Mouse (Mus musculus) intestine, embryonic 16.5 days (tissue): ENCODE measurements around the gene Adrb1. TPM values are rescaled to one million over a fixed set of nuclear protein-coding genes. Genes with fewer than 3 reads are reported as not detected.
"Not testable (repeated sequence)": the region's sequence is repeated elsewhere in the genome, so short reads cannot be mapped to it uniquely, and the experiment has no call there.

Experiments
- ATAC-seq: fragments of 200-750 bp; cut with Nextera tagmentation; 2 replicates; pipeline ENCODE4 v1.8.0; 2017; ENCODE audit warnings: moderate TSS enrichment, moderate library complexity
- H3K27ac ChIP-seq: fragments of 300-500 bp; sonication (generic); 2 replicates; pipeline ENCODE4 v1.5.1; 2014; ENCODE audit warnings: mild to moderate bottlenecking, low read length
- H3K27me3 ChIP-seq: fragments of 300-500 bp; sonication (generic); replicated peaks from 2 replicates; pipeline ENCODE4 v1.6.1; 2014; ENCODE audit warnings: low read length, control low read depth, mixed read lengths; ENCODE audit not compliant: control insufficient read depth, insufficient read depth
- H3K36me3 ChIP-seq: fragments of 300-500 bp; sonication (generic); 2 replicates; pipeline ENCODE4 v1.6.1; 2014; ENCODE audit warnings: low read length, control low read depth; ENCODE audit not compliant: control insufficient read depth, insufficient read depth
- H3K4me1 ChIP-seq: fragments of 300-500 bp; sonication (generic); 2 replicates; pipeline ENCODE4 v1.6.1; 2014; ENCODE audit warnings: low read length, control low read depth, mixed read lengths; ENCODE audit not compliant: control insufficient read depth, insufficient read depth
- H3K4me2 ChIP-seq: fragments of 300-500 bp; sonication (generic); 2 replicates; pipeline ENCODE4 v1.6.1; 2014; ENCODE audit warnings: low read depth, low read length, control low read depth
- H3K4me3 ChIP-seq: fragments of 300-500 bp; sonication (generic); 2 replicates; pipeline ENCODE4 v1.5.1; 2014; ENCODE audit warnings: mild to moderate bottlenecking, low read length
- H3K9ac ChIP-seq: fragments of 300-500 bp; sonication (generic); 2 replicates; pipeline ENCODE4 v1.6.1; 2014; ENCODE audit warnings: low read depth, low read length
- H3K9me3 ChIP-seq: fragments of 300-500 bp; sonication (generic); 2 replicates; pipeline ENCODE4 v1.6.1; 2016; ENCODE audit warnings: low read length, control low read depth; ENCODE audit not compliant: control insufficient read depth
- WGBS: fragments of 180-500 bp; shearing (Covaris S2); extraction: QIAGEN DNeasy Blood & Tissue Kit; methylation state at CpG from one replicate; pipeline ENCODE4 v1.1.7; 2014; 5-methylcytosine and 5-hydroxymethylcytosine counted together
- polyA plus RNA-seq: library from polyadenylated mRNA; unstranded; fragments of >200 nt; fragmentation: Nextera tagmentation; extraction: Ambion mirVana; gene quantifications from 2 replicates; pipeline ENCODE4 v1.2.1, GENCODE M21; 2015

Gene Adrb1
- polyA plus RNA-seq, 1 experiment from 2014 or later: 0.35 TPM

DNA sequence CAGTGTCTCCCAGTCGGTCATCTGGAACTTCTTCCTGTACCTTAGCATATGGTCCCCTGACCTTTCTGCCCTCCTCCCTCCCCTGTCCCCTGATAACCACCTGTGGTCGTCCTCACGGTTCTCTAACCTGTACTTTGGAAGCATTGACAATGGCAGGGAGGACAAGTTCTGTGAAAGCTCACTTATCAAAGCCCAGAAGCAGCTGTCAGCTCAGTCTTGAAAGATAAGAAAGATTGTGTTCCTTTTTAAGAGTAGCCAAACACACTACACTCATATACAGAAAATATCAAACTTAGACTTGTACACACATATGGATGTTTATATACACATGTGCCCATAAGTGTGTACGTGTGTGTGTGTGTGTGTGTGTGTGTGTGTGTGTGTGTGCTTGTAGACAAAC lies 13.7 kb downstream of the Adrb1 start:
- no peak overlapping the region for H3K9ac ChIP-seq
- H3K9me3 ChIP-seq: no peaks in the 10 kb centered on the region
- no peak overlapping the region for H3K27ac ChIP-seq
- no peak overlapping the region for H3K4me3 ChIP-seq
- no peak overlapping the region for H3K4me2 ChIP-seq
- no peaks in the 10 kb centered on the region for H3K4me1 ChIP-seq
- no peak for ATAC-seq
- H3K36me3 ChIP-seq: no peaks in the 10 kb centered on the region
- whole genome bisulfite sequencing: 44% methylated on average over 4 of the region's 4 CpGs
- H3K27me3 ChIP-seq: no peaks in the 10 kb centered on the region

GRCm38 (mm10) chr19:56736287-56736686 lies 14.3 kb downstream of the Adrb1 start:
- WGBS: 63% methylated on average over 5 of the region's 5 CpGs

DNA sequence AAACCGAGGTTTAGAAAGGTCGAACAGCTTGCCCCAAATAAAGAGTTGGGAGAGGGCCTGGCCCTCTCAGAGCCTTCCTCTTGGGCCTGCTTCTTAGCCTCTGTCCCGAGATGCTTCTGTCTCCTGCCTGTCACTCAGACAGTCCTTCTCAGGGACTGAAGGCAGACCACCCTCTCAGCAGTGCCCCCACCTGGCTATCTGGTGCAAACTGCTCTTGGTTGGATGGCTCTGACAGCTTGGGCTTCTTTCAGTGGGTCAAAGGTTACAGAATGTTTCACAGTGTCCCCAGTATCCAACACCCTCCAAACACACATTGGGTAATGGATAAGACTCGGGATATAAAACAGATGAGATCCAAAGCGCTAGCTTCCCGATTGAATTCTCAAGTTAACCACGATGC lies 23.1 kb downstream of the Adrb1 start:
- Histone ChIP-seq H3K4me1 (no peaks in the 10 kb centered on the region), H3K9ac (no peak overlapping the region), H3K4me2 (no peak overlapping the region), H3K9me3 (no peaks in the 10 kb centered on the region), H3K36me3 (no peaks in the 10 kb centered on the region), H3K4me3 (no peak overlapping the region), H3K27ac (no peak overlapping the region), H3K27me3 (no peaks in the 10 kb centered on the region)
- WGBS: 75% methylated on average over 7 of the region's 7 CpGs
- ATAC-seq: no peak

More at GRCm38 (mm10) chr19:56736287-56736686, 14.3 kb downstream of the Adrb1 start:
- H3K27me3 ChIP-seq: no peaks in the 10 kb centered on the region
- no peak overlapping the region for H3K4me3 ChIP-seq
- no peaks in the 10 kb centered on the region for H3K36me3 ChIP-seq
- H3K4me1 ChIP-seq: no peaks in the 10 kb centered on the region
- no peak for ATAC-seq
- H3K9ac ChIP-seq: no peak overlapping the region
- H3K9me3 ChIP-seq: no peaks in the 10 kb centered on the region
- no peak overlapping the region for H3K27ac ChIP-seq
- H3K4me2 ChIP-seq: no peak overlapping the region

DNA sequence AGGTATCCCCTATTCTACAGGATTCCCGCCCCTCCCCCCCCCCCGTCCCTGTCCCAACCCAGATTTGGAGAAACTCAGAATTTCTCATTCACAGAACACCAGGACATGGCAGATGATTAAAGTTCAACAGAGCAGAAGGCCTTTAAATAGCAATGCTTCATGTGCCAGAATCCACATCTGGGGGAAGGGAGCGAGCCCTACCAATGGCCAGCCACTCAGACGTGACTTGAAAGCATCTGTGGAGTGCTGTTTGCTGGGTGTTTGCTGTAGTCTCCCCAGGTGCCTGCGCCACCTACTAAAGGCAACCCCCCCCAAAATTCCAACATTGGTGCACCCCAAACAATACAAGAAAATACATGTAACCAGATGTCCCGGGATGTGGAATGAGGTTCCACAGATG lies 23.5 kb downstream of the Adrb1 start:
- Histone ChIP-seq H3K9ac (no peak overlapping the region), H3K27me3 (no peaks in the 10 kb centered on the region), H3K9me3 (no peaks in the 10 kb centered on the region), H3K4me3 (no peak overlapping the region), H3K27ac (no peak overlapping the region), H3K4me2 (no peak overlapping the region), H3K36me3 (no peaks in the 10 kb centered on the region), H3K4me1 (no peaks in the 10 kb centered on the region)
- no peak for ATAC-seq
- WGBS: 74% methylated on average over 6 of the region's 6 CpGs

DNA sequence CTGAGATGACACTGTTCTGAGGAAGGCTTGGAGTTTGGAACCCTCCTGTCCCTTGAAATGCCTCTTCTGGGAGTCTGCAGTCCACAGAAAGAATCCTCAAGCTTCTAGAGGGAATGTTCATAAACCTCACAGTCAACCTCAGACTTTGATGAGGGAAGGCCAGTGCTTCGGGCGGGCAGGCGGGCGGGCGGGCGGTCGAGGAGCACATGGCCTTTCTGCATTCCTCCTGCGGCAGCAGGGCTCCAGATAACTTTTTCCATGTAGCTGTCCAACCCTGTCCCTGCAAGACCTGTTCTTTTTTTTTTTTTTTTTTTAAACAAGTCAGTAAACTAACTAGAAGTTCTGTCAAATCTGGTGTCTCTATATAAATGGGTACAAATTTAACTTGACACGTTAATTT lies 24.6 kb downstream of the Adrb1 start:
- Histone ChIP-seq H3K4me3 (no peak overlapping the region), H3K36me3 (no peaks in the 10 kb centered on the region), H3K27me3 (no peaks in the 10 kb centered on the region), H3K27ac (no peak overlapping the region), H3K9me3 (no peaks in the 10 kb centered on the region), H3K9ac (no peak overlapping the region), H3K4me2 (no peak overlapping the region), H3K4me1 (no peaks in the 10 kb centered on the region)
- WGBS: 80% methylated on average over 9 of the region's 9 CpGs
- ATAC-seq: no peak

GRCm38 (mm10) chr19:56747878-56748277 lies 25.9 kb downstream of the Adrb1 start:
- ATAC-seq: no peak
- Histone ChIP-seq H3K9ac (no peak overlapping the region), H3K4me1 (no peaks in the 10 kb centered on the region), H3K9me3 (no peaks in the 10 kb centered on the region), H3K4me2 (no peak overlapping the region), H3K4me3 (no peak overlapping the region), H3K27me3 (no peaks in the 10 kb centered on the region), H3K36me3 (no peaks in the 10 kb centered on the region), H3K27ac (no peak overlapping the region)
- 71% methylated on average over 10 of the region's 10 CpGs for WGBS

DNA sequence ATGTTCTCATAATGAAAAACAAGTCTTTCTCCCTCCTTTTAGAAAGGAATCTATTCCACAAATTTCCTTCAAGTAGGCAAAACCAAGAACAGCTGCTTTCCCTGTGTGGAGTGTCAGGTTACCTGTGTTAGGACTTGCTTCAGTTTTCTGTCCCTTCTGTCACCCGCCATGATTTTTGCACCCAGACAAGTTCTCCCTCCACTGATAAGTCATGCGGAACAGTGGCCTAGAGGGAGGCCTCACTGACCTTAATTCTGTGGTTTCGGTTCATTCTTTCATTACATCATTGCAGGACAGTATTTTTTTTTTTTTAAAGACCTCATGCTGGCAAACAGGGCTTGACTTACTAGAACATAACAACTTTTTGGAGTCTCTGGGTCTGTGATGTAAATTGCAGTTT lies 27.3 kb downstream of the Adrb1 start:
- Histone ChIP-seq H3K4me3 (no peak overlapping the region), H3K4me2 (no peak overlapping the region), H3K4me1 (no peaks in the 10 kb centered on the region), H3K36me3 (no peaks in the 10 kb centered on the region), H3K27ac (no peak overlapping the region), H3K27me3 (no peaks in the 10 kb centered on the region), H3K9ac (no peak overlapping the region), H3K9me3 (no peaks in the 10 kb centered on the region)
- ATAC-seq: no peak
- 59% methylated on average over 3 of the region's 3 CpGs for whole genome bisulfite sequencing

- ATAC-seq: no peak
- no peak overlapping the region for H3K4me3 ChIP-seq
- no peaks in the 10 kb centered on the region for H3K4me1 ChIP-seq
- no peak overlapping the region for H3K4me2 ChIP-seq
- H3K36me3 ChIP-seq: no peaks in the 10 kb centered on the region
- no peak overlapping the region for H3K27ac ChIP-seq
- no peaks in the 10 kb centered on the region for H3K27me3 ChIP-seq
- WGBS: 57% methylated on average over 4 of the region's 4 CpGs
- no peak overlapping the region for H3K9ac ChIP-seq
- no peaks in the 10 kb centered on the region for H3K9me3 ChIP-seq
Observed at GRCm38 (mm10) chr19:56750709-56751108, 28.7 kb downstream of the Adrb1 start.

DNA sequence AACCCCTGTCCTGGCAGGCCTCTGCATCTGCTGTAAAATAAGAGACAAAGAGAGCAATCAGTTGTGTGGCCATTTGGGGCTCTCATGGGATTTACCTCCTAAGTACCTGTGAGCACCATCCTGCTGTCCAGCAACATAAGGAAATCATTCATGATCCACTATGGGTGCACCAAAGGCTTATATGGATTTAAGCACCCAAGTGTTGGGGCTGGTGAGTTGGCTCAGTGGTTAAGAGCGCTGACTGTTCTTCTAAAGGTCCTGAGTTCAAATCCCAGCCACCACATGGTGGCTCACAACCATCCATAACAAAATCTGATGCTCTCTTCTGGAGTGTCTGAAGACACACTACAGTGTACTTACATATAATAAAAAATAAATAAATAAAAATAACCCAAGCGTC lies 32.5 kb downstream of the Adrb1 start:
- 97% methylated on average over 2 of the region's 2 CpGs for WGBS
- H3K4me3 ChIP-seq, H3K9me3 ChIP-seq, ATAC-seq, H3K4me2 ChIP-seq, H3K27ac ChIP-seq, H3K36me3 ChIP-seq, H3K4me1 ChIP-seq, H3K9ac ChIP-seq, H3K27me3 ChIP-seq: not testable (repeated sequence)

DNA sequence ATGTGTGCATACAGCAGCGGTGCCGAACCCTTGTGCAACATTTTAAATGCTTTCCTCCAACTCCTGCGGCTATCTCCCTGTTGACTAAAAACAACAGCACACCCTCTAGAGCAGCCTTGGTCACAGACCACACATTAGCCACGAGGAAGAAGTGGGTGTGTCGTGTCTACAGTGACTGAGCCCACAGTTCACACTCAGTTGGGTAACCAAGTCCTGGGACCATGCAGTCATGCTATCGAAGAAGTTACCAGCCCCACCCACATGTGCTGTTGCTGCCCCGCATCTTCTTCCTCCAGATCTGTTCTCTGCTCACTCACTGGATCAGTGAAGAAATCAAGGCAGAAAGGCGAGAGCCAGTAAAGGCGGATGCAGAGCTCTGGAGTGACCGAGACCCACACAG lies 34.4 kb downstream of the Adrb1 start:
- H3K36me3 ChIP-seq: no peaks in the 10 kb centered on the region
- no peak overlapping the region for H3K27ac ChIP-seq
- 89% methylated on average over 10 of the region's 10 CpGs for whole genome bisulfite sequencing
- no peak overlapping the region for H3K4me3 ChIP-seq
- H3K27me3 ChIP-seq: no peaks in the 10 kb centered on the region
- ATAC-seq: no peak
- no peak overlapping the region for H3K9ac ChIP-seq
- H3K4me1 ChIP-seq: no peaks in the 10 kb centered on the region
- no peaks in the 10 kb centered on the region for H3K9me3 ChIP-seq
- no peak overlapping the region for H3K4me2 ChIP-seq
